Mouse (Mus musculus) common myeloid progenitor, adult 5-6 weeks (primary cell): ENCODE measurements around the gene Galnt6. TPM values are rescaled to one million over a fixed set of nuclear protein-coding genes. Genes with fewer than 3 reads are reported as not detected.

Experiments used
- ATAC-seq: replicated peaks from 2 replicates; pipeline ENCODE4 v1.8.0; 2016; ENCODE audit warnings: low read depth, mild to moderate bottlenecking, moderate TSS enrichment, inconsistent platforms; ENCODE audit not compliant: poor library complexity, severe bottlenecking
- total RNA-seq: library from RNA; stranded (forward); fragments of 200-1000, 187-1606 nt; gene quantifications from 2 replicates; pipeline ENCODE4 v1.2.3, GENCODE M21; 2017

Gene Galnt6
- total RNA-seq, 1 experiment from 2014 or later, result 49.2 TPM

DNA sequence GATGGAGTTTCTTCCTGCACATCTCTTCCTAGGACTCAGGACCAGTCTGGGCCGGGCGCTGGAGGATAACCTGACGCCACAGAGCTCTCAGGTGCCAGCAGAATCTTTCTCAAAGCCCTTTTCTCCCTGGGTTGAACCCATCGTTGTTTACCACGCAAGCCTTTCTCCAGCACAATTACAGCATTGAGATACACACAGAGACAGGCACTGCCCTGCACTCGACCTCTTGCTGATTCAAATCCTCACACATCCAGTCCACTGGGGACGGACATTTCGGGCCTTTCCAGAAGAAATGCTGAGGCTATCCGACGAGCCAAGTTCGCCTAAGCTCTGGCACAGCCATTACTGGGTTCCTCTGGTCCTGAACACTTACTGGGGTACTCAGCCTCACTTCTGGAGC is 2.5 kb downstream of the Galnt6 start:
- ATAC-seq, result no peak

DNA sequence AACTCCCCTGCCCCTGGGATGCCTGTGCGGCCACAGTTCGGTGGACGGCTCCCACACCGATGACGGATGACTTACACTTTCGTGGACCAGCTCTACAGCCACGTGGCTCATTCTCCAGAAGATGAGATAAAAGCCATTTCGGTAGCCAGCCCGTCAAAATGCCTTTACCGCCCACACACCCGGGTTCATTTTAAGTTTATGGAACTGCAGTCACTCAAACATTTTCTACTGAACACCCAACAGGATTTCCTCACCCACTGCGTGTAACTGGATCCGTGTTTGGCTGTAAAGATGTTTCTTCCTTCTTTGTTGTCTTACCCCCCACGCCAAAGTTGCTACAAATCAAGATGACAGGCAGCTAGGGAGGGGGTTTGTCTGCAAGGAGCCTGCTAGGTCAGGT is 5.7 kb downstream of the Galnt6 start:
- ATAC-seq, result no peak

DNA sequence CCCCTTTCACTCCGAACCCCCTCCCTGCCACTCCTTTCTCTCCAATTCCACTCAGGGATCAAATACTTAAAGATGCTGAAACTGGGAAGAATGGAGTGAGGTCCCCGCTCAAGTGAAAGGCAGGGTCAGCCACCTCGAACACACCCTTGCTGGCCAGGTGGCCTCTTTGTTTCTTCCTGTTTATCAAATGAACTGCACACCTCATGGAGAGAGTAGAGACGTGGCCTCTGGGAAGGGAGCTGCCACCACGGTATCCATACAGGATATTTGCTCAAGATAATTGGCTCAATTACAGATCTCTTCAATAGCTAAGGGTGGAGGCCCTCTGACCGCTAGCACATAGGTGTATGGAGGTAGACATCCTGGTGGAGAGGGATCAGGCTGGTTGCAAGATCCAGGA is 6.6 kb downstream of the Galnt6 start:
- no peak for ATAC-seq

DNA sequence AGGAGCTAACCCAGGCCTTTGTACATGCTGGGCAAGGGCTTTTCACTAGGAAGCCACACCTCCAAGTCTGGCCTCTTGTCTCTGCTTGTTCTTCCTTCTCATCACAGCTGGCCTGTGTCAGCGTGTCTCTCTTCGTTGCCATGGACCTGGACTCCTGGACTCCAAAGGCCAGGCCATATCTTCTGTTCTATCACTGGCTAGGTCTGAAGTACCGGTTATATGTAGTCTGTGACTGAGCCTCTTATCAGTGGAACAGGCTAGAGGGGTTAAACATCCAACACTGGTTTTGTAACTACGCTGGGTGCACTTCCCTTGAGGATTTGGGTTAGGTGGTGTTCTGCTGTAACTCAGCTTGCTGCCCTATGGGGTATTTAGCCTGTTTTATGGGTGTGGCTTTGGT is 7.2 kb downstream of the Galnt6 start:
- no peak for ATAC-seq

DNA sequence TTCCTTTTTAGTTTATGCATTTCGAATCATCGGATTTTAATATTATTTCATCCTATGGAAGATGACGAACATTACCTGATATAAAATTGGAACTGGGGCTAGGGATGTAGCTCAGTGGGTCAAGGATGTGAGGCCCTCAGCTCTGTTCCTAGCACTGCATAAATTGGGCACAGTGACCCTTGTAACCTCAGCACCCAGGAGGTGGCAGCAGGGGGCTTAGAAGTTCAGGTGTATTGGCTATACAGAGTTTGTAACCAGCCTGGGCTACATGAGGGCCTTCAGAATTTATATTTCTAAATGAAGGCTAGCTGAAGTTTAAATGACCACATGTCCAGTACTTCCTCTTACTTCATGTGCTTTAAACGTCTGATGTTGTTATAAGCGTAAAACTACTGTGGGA is 7.7 kb downstream of the Galnt6 start:
- no peak for ATAC-seq

DNA sequence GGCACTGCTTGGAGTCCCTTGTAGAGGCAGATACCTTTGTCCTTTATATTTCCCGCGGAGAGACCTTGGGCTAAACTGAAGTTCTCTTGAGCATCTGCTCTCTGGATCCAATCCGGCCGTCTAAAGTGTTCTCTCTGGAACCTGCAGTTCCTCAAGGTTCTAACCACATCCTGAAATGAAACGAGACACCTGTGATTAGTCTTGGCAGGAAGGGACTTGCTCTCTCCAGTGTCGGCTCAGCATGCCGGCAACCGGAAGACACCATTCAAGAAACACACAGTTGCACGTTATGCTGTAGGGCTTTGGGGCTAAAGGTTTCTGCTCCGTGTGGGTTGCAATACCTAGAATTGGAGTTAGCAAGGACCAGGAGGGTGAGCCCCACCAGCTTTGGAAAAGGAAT is 9.1 kb downstream of the Galnt6 start:
- no peak for ATAC-seq

DNA sequence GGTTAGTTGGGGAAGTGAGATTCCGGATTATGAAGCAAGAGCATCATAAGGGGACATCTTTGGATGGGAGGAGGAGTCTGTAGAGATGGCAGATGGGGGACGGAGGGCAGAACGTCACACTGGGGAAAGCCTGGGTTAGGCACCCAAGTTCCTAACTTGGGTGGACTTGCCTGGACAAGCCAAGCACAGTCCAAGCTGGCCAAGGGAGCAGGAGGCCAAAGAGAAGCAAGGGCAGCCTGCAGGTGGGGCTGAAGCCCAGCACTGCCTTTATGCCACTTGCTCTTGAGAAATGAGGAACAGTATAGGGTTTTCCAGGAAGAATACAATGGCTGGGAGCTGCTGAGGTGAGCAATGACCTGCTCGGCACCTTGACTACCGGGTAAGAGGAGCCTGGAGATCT is 10.0 kb downstream of the Galnt6 start:
- ATAC-seq, result no peak

DNA sequence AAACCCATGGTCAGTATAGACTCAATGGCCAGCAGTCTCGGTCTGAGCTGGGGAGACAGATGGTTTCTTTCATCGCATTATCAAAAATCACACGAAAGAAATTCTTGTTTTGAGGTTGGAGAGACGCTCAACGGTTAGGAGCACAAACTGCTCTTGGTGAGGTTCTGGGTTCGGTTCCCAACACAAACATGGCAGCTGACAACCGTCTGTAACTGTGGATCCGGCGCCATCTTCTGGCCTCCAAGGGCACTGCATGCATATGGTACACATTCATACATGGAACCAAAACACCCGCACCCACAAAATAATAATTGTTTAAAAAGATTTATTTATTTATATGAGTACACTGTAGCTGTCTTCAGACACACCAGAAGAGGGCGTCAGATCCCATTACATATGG is 10.6 kb downstream of the Galnt6 start:
- ATAC-seq, result no peak

DNA sequence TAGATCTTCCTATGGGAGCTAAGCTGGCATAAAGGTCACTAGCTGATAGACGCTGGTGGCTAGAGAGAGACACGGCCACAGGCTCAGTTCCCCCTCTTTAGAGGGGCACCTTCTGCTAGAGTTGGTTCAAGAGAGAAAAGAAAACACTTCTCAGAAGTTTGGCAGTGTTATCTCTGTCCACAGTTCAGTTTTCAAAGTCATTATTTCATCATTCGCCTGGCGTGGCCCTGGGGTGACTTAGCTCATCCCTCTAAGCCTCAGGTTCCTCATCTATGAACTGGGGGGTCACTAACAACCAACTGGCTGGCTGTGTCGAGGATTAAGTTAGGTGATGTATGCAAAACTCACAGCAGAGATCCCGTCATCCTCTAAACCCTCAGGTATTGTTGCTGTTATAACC is 11.2 kb downstream of the Galnt6 start:
- ATAC-seq, result peak; percentile 56

DNA sequence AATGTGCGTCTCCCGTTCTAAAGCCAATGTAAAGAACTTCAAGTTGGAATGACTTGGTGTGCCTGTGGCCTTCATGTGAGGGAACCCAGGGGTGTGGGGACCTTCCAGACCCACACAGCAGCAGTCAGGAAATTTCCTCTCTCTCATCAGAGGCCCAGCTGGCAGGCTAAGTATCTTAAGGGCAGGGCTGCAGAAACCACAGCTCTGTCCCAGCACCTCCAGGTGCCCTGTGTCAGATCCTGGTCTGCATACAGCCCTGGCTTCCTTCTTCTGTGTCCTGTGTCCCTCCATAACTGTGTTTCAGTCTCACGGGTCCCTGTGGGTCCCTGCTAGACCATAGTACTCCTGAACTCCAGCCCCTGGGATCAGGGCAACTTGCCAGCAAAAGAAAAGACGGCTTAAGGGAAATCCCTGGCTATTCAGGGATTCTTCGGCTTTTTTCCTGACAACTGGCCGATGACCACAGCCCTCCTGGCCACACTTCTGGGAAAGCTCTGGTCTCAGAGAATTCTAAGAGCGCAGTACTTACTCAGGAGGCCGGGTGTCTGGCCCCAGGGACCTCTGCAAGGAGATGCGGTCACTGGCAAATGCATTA is 13.7 kb downstream of the Galnt6 start:
- ATAC-seq, result no peak

DNA sequence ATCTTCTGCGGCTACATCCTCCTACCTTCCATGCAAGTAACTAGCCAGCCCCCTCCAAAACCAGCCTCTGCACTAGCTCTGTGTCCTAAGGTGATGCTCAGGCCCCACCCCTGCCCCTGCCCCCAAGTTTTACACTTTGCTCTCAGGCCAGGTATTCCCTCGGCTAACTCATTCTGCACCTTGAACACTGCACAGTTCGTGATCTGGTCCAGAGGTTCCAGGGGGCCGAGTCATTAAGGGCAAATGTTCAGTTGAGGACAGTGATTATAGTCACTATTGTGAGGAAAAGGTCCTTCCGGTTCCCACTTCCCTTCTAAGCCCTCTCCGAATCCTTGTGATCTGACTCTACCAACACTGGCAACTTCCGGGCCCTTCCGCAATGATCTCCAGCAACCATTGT is 14.7 kb downstream of the Galnt6 start:
- no peak for ATAC-seq

DNA sequence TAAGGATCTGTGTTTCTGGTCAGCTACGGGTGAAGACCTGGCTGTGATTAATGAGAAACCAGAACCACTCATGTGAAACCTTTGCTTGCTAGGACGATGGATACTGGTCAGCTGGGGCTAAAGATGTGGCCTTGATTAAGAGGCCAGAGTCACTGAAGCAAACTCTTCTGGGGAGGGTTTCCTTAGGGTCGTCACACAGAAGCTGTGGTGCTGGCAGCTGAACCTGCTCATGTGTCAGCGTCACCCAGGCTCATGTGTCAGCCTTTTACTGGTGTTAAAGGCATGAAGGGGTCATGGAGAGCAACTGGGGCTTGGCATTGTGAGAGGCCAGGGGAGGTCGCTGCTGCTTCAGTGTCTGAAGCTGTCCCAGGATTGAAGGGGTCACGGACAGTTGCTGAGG is 18.3 kb downstream of the Galnt6 start:
- ATAC-seq, result no peak

DNA sequence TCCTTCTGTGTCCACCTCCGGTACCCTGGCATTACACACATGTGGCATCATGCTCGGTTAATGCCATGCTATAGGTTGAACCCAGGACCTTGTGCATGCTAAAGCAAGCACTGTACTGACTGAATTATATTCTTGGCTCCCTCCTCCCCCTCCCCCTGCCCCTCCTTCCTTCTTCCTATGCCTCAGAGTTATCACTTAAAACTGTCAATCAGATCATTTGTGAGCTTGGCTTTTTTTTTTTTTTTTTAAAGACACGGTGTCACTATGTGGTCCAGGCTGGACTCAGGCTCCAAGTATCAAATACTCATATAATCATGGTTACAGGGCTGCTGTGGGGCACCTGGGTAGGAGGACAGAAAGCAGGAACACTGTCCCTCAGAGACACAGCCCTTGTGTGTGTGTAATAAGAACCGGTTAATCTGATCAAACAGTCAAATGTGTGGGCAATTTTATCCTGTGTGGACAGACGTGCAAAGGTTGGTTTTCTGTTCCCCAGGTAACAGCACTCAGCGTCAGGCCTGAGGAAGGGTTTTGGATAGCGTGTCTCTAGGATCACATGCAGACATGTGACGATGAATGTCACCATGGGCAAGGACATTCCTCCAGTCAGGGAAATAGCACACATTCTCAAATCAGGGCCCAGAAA is 20.6 kb downstream of the Galnt6 start:
- ATAC-seq, result no peak

DNA sequence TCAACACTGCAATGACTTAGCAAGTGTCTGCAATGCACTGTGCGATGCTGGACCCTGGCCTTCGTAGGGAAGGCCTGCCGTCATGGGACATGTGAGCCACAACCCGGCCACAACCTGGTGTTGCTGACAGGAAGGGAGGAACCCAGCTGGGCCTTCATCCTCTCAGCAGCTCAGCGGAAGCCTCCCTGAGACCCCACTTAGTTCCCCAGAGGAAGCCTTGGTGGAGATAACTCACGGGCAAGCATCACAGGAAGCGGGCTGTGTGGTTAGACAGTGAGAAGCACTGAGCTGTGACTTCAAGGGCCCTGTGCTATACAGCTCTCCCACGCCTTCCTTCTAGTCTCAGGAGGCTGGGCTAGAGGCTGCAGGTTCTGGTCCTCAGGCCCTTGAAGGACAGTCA is 22.9 kb downstream of the Galnt6 start:
- ATAC-seq, result peak; percentile 97

DNA sequence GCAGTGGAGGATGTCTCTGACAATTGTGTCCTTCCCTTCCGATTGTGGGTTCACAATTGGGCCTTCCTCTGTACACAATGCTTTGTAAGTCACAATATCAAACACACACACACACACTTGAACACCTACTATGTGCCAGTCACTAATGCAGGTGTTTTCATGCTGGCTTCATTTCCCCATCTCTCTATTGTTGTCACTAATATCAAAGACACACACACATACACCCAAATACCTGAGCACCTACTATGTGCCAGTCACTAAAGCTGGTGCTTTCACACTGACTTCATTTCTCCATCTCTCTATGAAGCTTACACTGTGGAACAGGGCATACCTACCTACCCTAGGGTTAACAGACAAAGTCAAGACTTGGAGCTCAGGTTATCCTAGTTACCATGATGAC is 23.8 kb downstream of the Galnt6 start:
- ATAC-seq, result no peak

DNA sequence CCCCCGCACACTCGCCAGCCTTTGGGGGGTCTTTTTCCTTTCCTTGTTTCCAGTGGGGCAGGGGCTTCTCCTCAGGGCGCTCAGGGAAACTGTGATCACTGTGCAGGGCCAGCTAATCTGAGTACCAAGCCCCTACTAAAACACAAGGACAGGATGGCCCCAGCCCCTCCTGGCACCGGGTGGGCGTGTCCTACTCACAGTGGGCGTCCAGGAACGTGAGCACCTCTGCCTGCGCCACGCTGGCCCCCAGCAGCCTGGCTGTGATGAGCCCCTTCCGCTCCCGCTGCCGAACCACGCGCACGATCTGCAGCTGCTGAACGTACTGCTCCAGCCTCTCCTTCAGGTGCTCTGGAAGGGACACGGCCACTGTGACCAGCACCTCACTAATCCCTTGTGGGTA is 25.3 kb downstream of the Galnt6 start:
- no peak for ATAC-seq

DNA sequence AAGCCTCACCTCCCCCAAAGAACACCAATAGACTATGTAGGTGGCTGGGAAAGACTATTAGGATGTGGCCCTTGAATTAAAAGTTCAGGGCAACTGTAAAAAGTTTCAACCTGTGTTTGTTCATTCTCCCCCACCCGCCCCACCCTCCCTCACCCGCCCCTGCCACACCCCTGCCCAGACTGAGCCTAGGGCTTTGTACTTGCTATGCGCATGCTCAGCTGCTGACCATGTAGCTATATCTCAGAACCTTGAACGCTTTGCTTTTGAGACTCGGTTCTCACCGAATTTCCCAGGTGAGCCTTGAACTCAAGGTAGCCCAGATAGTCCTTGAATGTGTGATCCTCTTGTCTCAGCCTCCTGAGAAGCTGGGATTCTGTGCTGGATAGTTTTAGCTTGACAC is 27.3 kb downstream of the Galnt6 start:
- ATAC-seq, result no peak

DNA sequence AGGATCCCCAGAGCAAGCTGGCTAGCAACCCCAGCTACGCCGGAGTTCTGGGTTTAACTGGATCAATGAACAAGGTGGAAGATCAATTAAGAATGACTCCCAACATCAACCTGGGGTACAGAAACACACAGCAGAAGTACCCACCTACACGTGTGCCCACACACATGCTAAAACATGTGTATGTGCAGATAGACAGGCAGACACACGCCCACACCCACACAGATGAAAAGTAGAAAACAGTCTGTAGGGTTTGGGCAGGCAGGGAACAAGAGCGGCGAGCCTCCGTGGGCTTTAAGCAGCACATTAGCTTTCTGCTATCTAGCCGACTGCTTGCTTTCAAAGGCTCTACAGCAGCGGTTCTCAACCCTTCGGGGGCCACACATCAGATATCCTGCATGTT is 28.1 kb downstream of the Galnt6 start:
- no peak for ATAC-seq

DNA sequence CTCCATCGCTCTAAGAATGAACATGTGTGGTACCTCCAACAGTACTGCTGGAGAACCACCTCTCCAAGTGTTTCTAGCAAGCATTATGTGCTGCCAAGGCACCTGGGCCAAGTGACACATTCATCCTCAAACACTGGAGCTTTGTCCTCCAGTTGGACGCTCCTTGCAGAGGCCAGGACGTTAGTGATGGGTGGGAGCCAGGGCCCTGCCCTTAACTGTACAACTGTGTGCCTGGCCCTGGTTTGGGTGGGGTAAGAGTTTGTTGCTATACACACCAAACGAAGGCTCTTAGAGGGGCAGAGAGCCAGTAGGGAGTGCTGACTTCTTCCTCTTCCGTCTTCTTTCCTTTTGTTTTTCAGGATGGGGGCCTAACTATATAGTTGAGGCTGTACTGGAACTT is 28.8 kb downstream of the Galnt6 start:
- no peak for ATAC-seq

DNA sequence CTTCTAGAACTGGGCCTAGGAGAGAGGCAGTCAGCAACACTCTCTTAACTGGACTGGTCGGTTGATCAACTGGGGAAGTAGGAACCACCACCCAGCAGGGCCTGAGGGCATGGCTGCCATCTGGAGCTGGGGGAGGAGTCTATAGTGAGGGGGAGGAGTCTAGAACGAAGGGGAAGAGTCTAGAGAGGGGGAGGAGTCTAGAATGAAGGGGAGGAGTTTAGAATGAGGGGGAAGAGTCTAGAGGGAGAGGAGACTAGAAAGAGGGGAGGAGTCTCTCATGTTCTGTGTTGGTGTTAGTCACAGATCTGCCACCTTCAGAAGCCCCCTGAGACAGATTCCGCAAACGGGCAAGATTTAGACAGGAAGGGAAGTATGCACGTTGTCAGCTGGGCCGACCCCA is 29.8 kb downstream of the Galnt6 start:
- peak; percentile 79 for ATAC-seq

DNA sequence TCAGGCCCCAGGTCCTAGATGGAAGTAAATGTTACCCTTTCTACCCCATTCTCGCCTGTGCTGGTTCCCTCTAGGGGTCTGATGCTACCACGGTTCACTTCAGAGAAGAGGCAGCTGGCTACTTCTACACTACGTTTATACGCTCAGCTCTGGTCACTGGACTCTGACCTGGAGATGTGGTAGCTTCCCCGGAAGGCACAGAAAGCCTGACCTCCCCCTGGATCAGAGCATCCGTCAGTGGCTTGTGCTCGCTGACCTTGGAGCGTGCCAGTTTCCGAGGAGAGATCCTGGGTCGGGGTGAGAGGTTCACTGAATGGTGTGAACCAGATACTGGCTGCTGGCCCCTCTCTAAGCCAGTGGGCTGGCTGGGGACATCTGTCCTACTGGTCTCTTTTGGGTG is 31.1 kb downstream of the Galnt6 start:
- no peak for ATAC-seq

DNA sequence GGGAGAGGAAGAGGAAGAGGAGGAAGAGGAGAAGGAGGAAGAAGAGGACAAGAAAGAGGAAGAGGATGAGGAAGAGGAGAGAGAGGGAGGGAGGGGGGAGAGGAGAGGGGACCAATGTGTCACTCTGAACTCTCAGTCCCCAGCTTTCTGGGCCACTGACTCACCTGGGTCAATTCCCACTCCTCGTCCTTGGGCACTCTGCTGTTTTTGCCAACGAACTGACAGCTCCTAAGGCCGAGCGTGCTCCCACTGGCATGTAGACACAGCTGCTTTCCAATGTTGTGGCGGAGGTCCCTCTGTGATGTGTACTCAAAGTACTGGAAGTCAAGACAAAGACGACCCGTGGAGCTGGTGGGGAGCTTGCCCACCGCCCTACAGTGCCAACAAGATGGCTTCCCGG is 34.8 kb downstream of the Galnt6 start:
- no peak for ATAC-seq
